Mouse (Mus musculus) thymus, postnatal 25 days (tissue): Measurements from ENCODE around the gene Tex21.
A peak's percentile ranks its signal among the peaks of the same experiment; 100 is the strongest.
"Not testable (repeated sequence)": the region's sequence is repeated elsewhere in the genome, so short reads cannot be mapped to it uniquely, and the experiment has no call there.

Experiments
- DNase-seq: peaks from one replicate; pipeline ENCODE4 v3.0.0; 2022

Gene Tex21

DNA sequence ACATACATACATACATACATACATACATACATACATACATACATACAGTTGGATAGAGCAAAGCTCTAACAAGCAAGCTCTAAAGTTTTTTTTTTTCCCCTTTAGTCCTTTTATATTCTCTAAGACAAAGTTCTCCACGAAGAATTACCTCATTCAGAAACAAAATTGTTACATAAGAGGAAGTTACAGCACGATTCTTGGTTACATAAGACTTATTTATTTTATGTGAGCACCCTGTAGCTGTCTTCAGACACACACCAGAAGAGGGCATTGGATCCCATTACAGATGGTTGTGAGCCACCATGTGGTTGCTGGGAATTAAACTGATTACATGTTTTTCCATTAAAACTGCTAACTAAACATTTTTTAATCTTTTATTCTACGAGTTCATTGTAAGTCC is 52.0 kb downstream of the Tex21 start:
- no peak for DNase-seq

DNA sequence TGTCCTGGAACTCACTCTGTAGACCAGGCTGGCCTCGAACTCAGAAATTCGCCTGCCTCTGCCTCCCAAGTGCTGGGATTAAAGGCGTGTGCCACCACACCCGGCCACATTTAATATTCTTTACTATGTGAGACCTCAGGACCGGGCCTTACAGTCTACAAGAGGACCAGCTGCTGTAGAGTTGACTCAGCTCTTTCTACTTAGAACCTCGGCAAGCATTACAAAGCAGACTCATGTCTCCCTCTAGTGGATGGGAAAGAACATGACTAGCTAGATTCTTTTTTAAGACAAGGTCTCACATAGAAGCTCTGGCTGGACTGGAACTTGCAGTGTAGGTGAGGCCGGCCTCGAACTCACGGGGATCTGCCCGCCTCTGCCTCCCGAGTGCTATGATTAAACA is 55.6 kb downstream of the Tex21 start:
- DNase-seq = peak; percentile 18

DNA sequence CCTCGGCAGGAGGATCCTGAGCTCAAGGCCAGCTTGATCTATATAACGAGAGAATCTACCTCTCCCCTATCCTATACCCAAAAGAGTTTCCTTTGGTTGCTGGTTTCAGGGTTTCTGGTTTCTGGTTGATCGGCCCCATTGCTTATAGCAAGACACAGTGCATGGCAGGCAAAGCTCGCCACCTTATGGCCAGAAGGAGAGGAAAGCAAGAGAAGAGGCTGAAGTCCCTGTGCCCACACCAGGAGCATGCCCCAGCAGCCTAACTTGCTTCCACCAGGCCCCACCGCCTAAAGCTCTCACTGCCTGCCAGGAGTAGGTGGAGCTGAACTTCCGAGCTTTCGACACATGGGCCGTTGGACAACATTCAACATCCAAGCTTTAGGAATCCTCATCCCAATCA is 58.7 kb downstream of the Tex21 start:
- no peak for DNase-seq

DNA sequence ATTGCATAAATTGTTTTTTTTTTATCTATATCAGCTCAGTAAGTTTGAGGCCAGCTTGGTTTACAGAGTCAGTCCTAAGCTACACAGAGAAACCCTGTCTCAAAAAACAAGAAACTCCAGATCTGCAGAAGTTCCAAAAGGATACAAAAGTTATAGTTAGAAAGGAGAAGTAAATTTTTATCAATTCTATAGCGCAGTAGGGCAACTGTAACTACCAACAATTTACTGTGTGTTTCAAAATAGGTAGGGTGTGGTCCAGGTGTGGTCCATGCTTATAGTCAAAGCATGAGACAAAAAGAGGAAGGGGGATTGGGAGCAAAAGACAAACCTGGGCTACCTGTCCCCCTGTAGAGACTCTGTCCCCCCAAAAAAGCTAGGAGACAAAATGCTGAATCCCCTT is 60.1 kb downstream of the Tex21 start:
- DNase-seq = no peak

DNA sequence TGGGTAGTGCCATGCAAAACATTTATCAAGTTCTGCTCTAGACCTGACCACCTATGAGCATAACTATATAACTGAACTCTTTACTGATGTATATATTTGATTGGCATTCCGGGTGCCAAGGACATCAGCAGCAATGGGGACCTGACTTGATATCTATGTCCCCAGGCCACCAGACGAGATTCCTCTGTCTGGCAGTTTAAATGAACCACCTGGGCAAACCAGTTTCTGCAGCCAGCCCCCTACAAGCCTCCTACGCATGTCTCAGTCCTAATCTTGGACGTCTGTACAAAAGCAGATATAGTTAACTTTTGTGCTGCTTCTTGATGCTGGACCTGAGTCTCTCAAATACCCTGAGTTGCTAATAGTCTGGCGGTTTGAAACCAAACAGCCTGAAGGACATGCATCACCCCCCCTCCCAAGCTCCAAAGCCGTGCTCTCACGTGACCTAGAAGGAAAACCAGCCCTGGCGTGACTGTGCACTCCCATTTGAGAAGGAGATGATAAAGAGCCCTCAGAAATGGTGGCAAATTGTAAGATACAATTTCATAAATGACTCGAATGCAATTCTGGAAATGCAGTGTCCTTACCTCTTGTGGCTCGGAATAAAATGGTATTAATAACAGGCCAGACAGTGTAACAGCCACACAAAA is 61.3 kb downstream of the Tex21 start:
- no peak for DNase-seq

DNA sequence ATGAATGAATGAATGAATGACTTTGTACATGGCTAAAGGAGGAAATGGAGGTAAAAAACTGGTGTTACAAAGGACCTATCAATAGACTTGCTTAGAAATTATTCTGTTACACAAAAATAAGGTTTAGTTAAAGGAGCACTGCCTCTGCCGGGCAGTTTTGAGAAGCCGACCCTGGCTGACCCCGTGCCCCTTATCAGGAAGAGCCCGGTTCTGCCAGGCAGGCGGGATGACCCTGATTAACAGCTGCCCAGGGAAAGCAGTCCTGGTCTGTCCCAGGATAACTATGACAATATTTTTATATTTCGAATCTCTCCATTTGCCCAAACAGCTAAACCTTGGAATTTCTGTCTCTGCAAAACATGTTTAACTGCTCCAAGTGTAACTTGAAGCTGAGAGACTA is 62.3 kb downstream of the Tex21 start:
- DNase-seq = no peak

DNA sequence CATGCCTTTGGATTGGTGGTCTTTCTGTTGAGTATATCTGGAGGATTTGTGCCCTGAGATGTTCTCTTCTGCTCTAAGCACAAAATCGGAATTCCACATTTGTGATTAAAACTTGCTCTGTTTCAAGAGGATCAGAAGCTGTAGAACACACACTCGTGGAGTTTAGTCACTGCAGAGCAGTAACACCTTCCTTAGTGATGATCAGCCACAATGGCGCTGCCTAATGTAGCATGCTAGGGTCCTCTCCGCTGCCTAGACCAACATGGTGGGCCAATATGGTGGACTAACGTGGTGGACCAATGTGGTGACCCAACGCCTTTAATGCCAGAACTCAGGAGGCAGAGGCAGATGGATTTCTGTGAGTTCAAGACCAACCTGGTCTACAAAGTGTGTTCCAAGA is 63.7 kb downstream of the Tex21 start:
- DNase-seq = no peak

DNA sequence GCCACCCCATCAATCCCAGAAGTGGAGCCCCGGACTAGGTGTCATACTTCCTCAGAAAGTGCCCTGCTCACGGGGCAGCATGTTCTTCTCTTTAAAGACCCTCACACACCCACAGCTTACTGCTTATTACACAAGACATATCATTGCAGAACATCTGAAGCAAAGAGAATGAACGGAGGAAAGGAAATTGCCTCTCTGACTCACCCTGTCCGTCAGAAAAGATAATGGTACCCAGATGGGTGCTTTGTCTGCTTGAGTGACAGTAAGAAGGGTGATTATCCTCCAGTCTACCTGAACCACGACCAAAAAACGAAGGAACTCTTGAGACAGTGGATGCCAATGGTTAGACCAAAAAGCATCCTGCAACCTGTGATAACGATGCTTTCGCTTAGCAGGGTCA is 65.1 kb downstream of the Tex21 start:
- DNase-seq = no peak

DNA sequence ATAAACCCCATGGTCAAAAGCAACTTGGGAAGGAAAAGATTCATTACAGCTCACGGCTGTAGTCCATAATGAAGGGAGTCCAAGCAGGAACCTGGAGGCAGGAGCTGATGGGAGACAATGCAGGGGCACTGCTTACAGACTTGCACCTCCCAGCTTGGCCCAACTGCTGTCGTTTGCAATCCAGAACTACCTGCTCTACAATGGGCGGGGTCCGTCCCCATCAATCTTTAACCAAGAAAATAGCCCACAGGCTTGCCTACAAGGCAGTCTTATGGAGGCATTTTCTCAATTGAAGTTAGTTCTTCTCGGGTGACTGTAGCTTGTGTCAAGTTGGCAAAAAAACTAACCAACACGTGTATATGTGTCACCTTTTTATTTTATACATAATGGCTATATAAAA is 66.1 kb downstream of the Tex21 start:
- no peak for DNase-seq

DNA sequence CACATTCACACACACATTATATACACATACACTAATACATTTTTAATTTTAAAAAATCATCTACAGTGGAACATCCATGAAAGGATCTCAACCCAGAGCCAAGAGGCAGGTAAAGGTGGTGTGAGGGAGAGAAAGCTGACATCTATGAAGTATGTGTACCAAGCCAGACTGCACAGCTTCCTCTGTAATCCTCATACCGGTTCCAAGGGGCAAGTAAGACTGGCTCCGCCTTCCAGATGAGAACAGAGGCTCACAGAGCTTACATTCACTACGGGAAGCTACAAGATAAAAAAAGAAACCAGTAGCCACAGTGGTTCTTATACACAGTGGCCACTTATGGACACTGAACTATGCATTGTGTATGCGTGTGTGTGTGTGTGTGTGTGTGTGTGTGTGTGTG is 67.0 kb downstream of the Tex21 start:
- no peak for DNase-seq

DNA sequence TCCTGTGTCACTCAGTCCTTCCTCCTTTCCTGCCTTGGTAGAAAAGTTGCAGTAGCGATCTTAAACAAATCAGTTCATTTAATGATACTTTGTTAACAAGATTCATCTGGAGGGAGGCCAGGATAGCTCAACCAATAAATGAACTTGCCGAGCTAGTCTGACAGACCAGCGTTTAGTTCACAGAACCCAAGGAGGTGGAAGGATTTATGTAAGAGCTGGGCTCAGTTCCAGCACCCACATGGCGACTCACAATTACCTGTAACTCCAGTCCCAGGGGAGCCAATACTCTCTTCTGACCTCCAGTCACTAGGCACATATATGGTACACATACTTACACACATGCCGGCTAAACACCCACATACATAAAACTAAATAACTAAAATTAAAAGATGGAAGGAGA is 67.5 kb downstream of the Tex21 start:
- DNase-seq = no peak

DNA sequence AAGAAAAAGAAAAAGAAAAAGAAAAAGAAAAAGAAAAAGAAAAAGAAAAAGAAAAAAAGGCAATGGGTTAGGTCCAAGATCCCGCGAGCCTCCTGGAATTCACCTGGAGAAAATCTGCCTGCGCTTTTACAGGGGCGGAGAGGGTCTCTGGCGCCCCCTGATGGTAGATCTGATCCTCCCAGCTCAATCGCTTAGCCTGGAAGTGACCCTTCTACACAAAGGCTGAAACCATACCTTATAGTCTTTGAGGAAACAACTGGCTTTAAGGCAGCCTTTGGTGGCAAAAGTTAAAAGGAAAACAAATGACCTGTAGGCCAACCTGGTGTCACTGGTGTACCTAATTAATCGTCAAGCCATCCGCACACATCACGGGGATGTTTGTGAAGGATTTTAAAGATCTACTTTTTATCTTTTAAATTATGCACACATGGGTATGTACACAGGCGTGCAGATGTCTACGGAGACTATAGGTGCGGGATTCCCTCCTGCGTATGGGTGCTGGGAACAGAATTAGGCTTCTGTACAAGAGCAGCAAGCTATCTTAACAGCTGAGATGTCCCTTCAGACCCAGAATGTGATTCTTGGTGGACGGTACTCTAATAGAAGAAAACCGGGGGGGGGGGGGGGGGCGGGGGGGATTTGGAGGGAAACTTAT is 68.6 kb downstream of the Tex21 start:
- DNase-seq = peak; percentile 63

DNA sequence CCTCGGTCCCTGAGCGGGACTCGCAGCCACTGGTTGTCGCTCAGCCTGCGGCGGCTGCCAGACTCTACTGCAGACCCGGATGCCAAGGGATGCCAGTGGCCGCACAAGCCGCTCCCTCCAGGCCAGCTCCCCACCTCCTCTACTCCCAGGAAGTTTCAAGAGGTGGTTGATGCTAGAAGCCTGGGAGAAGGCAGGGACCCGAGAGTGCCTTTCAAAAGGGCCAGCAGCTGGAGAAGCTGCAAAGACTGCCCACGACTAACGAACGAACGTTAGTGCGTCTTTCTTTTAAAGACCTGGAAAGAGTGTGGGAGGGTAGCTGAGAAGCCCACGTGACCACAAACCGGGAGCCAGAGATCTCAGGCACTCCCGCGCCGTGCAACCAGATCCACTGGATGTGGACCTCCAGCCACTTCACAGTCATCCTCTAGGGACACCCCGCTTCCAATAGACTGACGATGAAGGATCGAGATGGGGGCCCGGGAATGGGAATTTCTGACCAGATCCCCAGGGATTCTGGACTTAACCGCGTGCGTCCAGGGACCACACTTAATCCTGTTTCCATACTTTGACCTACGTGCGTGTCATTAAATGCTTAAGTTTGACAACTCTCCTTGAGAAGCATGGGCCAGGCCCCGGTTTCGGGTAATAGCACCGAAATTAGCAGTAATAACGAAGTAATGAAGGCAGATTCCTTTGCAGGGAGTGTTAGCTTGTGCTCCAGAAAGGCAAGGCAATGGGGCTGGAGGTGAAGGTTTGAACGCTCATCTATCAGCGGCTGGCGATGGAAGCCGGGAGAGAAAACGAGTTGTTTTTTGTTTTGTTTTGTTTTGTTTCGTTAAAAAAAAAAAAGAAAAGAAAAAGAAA is 69.3 kb downstream of the Tex21 start, which contains the start of gene Esr2:
Esr2 (minus strand) TSS at position 260 of the 864 bp plus-strand sequence.
- DNase-seq = peak; percentile 29

DNA sequence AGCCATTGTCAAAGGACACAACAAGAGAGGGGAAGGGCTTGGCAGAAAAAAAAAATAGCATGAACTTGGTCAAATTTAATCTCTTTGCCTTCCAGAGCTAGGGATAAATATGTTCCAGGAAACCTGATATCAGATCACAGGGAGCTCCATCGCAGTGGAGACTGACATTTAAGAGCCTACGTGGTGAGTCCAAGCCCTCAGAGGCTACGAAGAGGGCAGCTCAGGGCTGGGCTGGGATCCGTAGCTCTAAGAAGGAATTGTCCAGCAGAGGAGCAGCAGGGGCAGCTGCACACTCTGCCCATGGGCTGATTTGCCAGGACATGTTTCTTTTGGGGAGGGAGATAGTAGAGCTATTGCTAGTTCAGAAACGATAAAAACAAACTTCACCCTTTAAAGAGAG is 80.9 kb downstream of the Tex21 start:
- DNase-seq = no peak

DNA sequence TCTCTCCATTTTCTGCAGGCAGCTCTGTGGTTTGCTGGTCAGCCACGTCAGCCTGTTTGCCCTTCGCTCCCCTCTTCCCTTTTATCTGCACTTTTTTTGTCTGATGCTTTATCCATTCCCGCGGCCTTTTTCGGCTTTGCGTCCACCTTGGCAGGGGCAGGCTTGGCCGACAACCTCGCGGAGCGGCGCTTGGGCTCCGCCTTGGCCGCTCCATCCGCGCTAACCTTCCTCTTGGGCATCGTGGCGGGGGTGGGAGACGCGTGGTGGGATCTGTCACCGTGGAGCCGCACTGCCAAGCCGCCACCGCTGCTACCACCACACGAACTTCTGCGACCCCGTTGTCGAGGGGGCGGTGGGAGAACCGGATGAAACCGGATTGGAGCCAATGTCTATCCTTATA is 94.2 kb downstream of the Tex21 start:
- not testable (repeated sequence) for DNase-seq
